Mouse (Mus musculus) Muller cell, postnatal 12 days (primary cell): ENCODE measurements around the gene Adgrf1.

Source experiments
- DNase-seq: peaks from one replicate; pipeline ENCODE4 v3.0.0-alpha.2; 2015; ENCODE audit errors: inconsistent ontology term

Gene Adgrf1

DNA sequence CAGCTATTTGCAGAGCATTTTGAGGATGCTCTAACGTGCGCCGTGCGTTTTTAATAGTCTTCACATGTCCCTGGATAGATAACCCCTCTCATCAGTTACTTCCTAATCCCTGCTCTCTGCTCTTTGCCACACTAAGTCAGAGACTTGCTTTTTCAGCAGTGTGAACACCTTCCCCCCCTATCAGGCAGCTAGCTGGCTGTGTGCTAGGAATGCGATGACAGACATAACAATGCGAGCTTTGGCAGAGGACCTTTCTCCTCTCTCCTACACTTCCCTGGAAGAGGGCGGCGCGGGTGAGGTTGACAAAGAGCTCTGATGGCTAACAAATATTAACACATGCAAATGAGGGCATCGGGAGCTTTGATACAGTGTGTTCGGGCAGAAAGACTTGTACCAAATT lies 92.2 kb downstream of the Adgrf1 start:
- DNase-seq, result peak; percentile 28

DNA sequence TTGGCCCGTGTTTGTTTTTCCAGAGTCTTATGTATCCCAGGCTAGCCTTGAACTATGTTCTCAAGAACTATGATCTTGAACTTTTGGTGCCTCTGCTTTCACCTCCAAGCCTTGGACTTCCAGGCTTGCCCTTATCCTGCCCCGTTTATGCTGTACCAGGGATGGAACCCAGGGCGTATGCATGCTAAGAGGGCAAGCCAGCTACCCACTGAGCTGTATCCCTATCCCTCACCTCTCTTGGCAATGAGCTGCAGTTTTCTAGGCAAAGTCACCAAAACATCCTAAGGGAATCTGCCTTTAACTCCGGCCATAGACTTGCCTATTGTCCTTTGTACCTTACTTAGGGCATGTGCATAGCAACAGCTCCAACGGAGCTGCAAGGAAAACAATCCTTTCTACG lies 92.8 kb downstream of the Adgrf1 start:
- no peak for DNase-seq

DNA sequence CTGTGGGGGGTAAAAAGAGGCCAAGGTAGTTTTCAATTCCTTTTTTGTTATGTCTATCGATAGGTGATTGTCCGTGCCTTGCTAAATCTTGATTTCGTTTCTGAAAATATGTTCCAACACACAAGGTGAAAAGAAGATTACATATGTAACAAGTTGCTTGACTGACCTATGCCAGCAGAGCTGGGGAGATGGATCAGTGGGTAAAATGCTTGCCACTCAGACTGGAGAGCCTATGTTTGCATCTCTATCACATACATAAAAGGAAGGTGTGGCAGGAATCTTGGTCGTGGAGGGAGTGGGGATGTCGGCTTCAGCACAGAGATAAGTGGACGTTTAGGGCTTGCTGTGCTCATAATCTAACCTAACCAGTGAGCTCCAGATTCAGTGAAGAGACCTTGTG lies 93.8 kb downstream of the Adgrf1 start:
- DNase-seq, result no peak

DNA sequence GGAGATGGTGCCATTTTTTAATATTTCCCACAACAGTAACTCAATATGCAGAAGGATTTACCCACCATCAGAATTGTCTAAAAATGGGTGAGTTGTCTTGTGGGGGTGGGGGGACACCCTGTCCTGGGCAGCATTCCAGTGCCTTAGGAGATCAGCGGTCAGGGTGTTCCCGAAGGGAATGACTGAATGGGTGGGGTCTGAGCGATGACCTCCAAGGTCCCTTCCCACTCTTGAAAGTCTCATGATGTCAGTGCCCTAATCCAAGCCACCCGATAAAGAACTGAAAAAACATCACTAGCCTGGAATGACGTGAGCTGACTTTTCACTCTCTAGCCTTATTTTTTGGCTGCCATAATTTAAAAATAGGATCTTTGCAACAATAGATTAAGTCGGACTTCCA lies 95.2 kb downstream of the Adgrf1 start:
- no peak for DNase-seq

DNA sequence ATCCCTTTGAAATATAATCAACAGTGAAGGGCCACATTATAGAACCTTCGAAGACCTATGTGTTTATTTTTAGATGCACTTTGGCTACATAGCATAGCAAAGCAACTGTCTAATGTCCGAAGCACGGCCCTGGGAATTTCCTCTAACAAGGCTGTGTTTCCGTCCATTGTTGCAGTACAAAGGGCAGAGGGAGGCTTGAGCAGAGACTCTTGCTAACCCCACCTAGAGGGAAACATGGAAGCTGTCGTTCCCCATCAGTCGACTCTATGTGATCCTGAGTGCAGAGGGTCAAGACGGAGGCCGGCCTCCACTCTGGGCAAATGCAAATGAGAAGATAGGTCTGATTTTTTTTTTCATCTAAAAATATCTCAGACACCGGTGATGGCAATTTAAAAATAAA lies 96.4 kb downstream of the Adgrf1 start:
- no peak for DNase-seq

DNA sequence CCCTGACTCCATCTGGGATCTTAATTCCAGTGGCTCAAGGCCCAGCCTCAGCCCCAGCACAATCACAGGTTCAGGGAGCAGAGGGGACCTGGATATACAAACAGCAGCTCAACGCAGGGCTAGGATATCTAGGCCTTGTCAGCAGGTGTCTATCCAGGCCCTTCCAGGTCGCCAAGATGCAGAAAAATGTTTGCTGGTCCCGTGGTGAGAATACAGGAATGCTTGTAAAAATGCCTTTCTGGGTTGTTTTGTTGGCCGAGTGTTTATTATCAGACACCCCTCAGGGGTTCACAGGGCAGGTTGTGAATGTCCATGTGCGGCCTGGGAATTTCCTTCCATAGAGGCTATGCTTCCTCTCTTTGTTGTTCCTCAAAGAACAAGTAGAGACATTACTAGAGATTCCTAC lies 98.0 kb downstream of the Adgrf1 start:
- no peak for DNase-seq

DNA sequence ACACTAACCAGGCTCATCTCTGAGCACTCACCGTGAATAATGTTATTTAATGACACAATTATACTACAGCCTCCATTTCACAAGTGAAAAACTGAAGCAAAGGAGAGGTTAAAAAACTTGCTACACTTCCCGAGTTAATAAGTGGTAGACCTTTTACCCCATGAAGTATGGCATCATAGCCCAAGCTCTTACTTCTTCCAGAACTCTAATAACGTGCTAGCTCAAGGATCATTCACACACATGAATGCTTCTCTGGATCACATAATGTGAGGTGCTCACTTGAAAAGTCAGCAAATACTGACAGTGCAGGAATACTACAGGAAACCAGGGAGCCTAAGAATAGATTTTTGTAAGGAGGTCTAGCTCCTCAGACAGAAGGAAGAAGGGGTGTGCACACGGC lies 102.5 kb downstream of the Adgrf1 start:
- no peak for DNase-seq

DNA sequence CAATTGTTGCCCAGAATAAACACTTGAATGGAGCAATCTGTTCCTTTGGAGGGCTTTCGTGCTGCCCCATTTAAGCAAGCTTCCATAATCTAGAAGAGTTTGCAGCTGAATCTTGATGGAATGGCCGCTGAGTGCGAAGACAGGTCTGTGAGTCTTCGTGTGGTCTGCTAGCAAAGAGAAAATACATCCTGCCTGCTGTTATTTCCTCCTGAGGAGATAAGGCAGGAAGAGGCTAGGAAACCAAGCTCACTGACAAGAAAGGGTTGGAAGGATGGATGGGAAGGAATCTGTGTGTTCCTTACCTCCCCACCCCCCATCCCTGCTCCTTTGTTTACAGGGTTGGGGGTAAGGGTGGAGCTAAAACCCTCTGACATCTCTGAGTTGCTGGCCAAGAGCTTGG lies 103.9 kb downstream of the Adgrf1 start:
- no peak for DNase-seq
